Mouse (Mus musculus): ENCODE results near the gene Serpina6. TPM values are rescaled to one million over a fixed set of nuclear protein-coding genes. Genes with fewer than 3 reads are reported as not detected.
"Not testable (repeated sequence)": the region's sequence is repeated elsewhere in the genome, so short reads cannot be mapped to it uniquely, and the experiment has no call there.

Serpina6 gene
- polyA plus RNA-seq, 1 experiment: not detected

DNA sequence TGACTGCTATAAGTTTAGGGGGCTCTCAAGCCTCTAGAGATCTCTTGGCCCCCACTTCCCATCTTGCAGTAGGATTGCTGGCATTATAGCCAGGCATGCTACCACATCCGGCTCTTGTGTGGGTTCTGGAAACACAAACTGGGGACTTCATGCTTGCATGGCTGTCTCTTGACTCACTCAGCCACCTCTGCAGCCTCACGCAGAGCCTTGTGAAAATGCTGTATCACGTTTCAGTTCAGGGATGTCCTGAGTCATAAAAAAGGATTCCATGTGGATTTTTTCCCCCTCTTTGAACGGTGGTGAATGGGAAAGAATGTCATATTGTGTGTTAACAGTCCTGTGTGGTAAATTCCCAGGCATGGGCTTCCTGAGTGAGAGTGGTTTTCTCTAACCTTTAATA lies 26.8 kb upstream of the Serpina6 start:
- TF ChIP-seq POLR2A (IDR thresholded peaks at IDR 0.05; ENCODE audit: borderline replicate concordance, extremely low read depth, low read depth, low read length) (no peak), CTCF (IDR thresholded peaks at IDR 0.05; ENCODE audit: insufficient read depth, low read length) (no peak)
- 43% methylated on average over 4 of the region's 4 CpGs for WGBS
- H3K4me1 ChIP-seq (ENCODE audit: control insufficient read depth, insufficient read depth, low read length): no peaks in the 10 kb centered on the region
- no peak for DNase-seq
- no peak overlapping the region for H3K4me3 ChIP-seq (replicated peaks; ENCODE audit: extremely low read depth, low read depth, low read length)

- Histone ChIP-seq H3K4me1 (ENCODE audit: control insufficient read depth, insufficient read depth, low read length) (no peaks in the 10 kb centered on the region), H3K4me3 (replicated peaks; ENCODE audit: extremely low read depth, low read depth, low read length) (no peak overlapping the region)
- TF ChIP-seq CTCF (IDR thresholded peaks at IDR 0.05; ENCODE audit: insufficient read depth, low read length): no peak
- TF ChIP-seq POLR2A (IDR thresholded peaks at IDR 0.05; ENCODE audit: borderline replicate concordance, extremely low read depth, low read depth, low read length): no peak
- no peak for DNase-seq
- WGBS: 59% methylated on average over 2 of the region's 2 CpGs
Measured at GRCm38 (mm10) chr12:103681739-103682138, 24.7 kb upstream of the Serpina6 start.

DNA sequence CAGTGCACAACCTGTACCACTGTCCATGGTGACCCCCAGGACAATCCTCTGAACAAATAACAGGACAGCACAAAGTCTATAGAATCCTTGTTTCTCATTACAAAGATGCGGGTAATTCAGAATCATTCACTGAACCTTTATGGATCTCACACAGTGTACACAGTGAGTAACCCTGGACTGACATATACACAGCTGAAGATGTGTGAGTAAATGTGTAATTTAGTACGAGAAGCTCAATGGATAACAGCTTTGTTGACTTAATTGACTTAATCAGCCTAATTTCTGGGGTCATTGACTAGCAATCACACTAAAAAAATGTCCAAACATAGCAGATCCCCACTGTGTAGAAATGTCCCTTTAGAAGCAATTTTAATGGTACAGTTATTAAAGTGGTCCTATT lies 24.2 kb upstream of the Serpina6 start:
- 71% methylated on average over 2 of the region's 2 CpGs for WGBS
- DNase-seq: no peak
- no peak for TF ChIP-seq CTCF (IDR thresholded peaks at IDR 0.05; ENCODE audit: insufficient read depth, low read length)
- TF ChIP-seq POLR2A (IDR thresholded peaks at IDR 0.05; ENCODE audit: borderline replicate concordance, extremely low read depth, low read depth, low read length): no peak
- no peaks in the 10 kb centered on the region for H3K4me1 ChIP-seq (ENCODE audit: control insufficient read depth, insufficient read depth, low read length)
- H3K4me3 ChIP-seq (replicated peaks; ENCODE audit: extremely low read depth, low read depth, low read length): no peak overlapping the region

DNA sequence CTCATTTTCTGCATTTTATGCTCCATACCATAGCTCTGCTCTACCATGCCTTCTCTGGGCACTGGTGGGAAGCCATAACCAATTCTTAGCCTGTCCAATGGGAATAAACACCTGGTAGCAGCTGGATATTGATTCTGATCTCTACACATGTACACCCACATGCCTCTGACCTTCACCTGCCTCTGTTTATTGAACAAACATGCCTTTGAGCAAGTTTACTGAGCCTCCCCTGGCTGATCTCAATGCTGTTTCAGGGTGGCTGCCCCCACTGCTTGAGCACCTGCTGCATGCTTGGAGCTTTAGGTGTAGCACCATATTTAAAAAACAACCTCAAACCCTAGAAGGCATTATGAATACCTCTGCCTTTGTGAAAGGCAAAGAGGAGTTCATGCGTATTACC lies 22.8 kb upstream of the Serpina6 start:
- not testable (repeated sequence) for H3K4me1 ChIP-seq (ENCODE audit: control insufficient read depth, insufficient read depth, low read length); H3K4me3 ChIP-seq (replicated peaks; ENCODE audit: extremely low read depth, low read depth, low read length); DNase-seq
- 95% methylated on average over 1 of the region's 1 CpGs for WGBS

DNA sequence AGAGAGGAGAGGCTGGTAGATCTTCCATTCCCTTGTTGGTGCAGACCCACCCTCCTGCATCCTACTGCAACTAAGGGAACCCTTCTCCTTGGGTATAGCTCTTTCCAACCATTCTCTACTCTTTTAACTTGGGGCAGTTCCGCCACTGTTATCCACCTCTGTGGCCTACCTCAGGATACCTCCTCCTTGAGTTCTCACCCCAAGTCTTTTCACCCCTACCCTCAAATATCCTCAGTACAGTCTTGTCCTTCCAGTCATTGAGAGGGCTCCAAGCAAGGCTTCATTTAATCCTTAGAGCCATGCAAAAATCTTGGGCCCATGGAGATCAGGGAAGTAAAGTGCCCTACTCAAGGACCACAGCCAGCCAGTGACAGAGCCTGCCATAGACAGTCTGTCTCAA lies 19.0 kb upstream of the Serpina6 start, which contains the start of gene Serpina16:
Serpina16 (minus strand) TSS at position 101 of the 400 bp plus-strand sequence.
- no peak for DNase-seq
- no peak for TF ChIP-seq CTCF (IDR thresholded peaks at IDR 0.05; ENCODE audit: insufficient read depth, low read length)
- TF ChIP-seq POLR2A (IDR thresholded peaks at IDR 0.05; ENCODE audit: borderline replicate concordance, extremely low read depth, low read depth, low read length): no peak
- Histone ChIP-seq H3K4me1 (ENCODE audit: control insufficient read depth, insufficient read depth, low read length) (0 out of 2 replicates have a peak, but pooled peaks cover 2% of the 10 kb centered on the region), H3K4me3 (replicated peaks; ENCODE audit: extremely low read depth, low read depth, low read length) (no peak within 1 kb of the TSS)
- 81% methylated on average over 1 of the region's 1 CpGs for WGBS

DNA sequence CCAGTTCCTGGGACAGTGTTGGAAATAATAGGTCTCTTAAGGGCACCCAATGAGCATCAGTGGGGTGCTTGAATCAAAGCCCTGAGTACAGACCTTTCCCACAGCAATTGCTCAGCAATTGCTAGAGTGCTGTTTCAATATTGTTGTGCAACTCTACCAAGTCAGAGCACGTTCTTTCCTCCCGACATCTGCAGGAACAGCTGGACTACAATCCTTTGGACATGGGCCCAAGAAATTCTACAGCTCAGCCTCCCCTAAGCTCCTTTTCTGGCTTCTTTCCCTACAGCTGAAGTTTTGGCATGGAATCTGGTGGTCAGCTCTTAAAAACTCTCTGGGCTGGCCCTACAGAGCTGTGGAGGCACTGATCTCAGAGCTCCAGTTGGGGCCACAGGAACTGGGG lies 16.2 kb upstream of the Serpina6 start:
- no peak overlapping the region for H3K4me3 ChIP-seq (replicated peaks; ENCODE audit: extremely low read depth, low read depth, low read length)
- DNase-seq: peak; percentile 15
- WGBS: 46% methylated on average over 2 of the region's 2 CpGs
- TF ChIP-seq POLR2A (IDR thresholded peaks at IDR 0.05; ENCODE audit: borderline replicate concordance, extremely low read depth, low read depth, low read length) (no peak), CTCF (IDR thresholded peaks at IDR 0.05; ENCODE audit: insufficient read depth, low read length) (no peak)
- H3K4me1 ChIP-seq (ENCODE audit: control insufficient read depth, insufficient read depth, low read length): 0 out of 2 replicates have a peak, but pooled peaks cover 4% of the 10 kb centered on the region

- H3K4me3 ChIP-seq (replicated peaks; ENCODE audit: extremely low read depth, low read depth, low read length): no peak overlapping the region
- TF ChIP-seq CTCF (IDR thresholded peaks at IDR 0.05; ENCODE audit: insufficient read depth, low read length) (no peak), POLR2A (IDR thresholded peaks at IDR 0.05; ENCODE audit: borderline replicate concordance, extremely low read depth, low read depth, low read length) (no peak)
- DNase-seq: no peak
- 54% methylated on average over 3 of the region's 3 CpGs for WGBS
- H3K4me1 ChIP-seq (ENCODE audit: control insufficient read depth, insufficient read depth, low read length): 0 out of 2 replicates have a peak, but pooled peaks cover 4% of the 10 kb centered on the region
Measured at GRCm38 (mm10) chr12:103671483-103671882, 14.5 kb upstream of the Serpina6 start.

- TF ChIP-seq POLR2A (IDR thresholded peaks at IDR 0.05; ENCODE audit: borderline replicate concordance, extremely low read depth, low read depth, low read length) (no peak), CTCF (IDR thresholded peaks at IDR 0.05; ENCODE audit: insufficient read depth, low read length) (no peak)
- 0 out of 2 replicates have a peak, but pooled peaks cover 4% of the 10 kb centered on the region for H3K4me1 ChIP-seq (ENCODE audit: control insufficient read depth, insufficient read depth, low read length)
- no peak for DNase-seq
- no peak overlapping the region for H3K4me3 ChIP-seq (replicated peaks; ENCODE audit: extremely low read depth, low read depth, low read length)
- WGBS: 36% methylated on average over 2 of the region's 2 CpGs
Measured at GRCm38 (mm10) chr12:103670964-103671363, 14.0 kb upstream of the Serpina6 start.

DNA sequence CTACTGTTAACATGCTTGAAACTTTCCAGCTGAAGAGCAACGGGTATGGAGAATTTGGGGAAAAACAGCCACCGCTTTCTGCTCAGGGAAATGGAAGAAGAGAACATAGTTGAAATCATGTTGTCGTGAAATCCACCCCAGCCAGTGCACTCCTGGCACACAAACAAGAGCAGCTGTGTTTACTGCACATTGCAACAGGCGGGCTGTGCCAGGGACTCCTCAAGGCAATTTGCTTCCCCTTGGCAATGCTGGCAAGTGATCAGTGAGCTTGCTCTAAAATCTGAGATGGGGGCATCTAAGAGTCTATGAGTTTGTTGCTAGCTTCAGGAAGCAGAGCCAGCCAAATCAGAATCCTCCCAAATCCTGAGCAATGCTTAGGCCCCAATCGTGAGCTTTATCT lies 13.3 kb upstream of the Serpina6 start:
- no peak overlapping the region for H3K4me3 ChIP-seq (replicated peaks; ENCODE audit: extremely low read depth, low read depth, low read length)
- TF ChIP-seq CTCF (IDR thresholded peaks at IDR 0.05; ENCODE audit: insufficient read depth, low read length): no peak
- TF ChIP-seq POLR2A (IDR thresholded peaks at IDR 0.05; ENCODE audit: borderline replicate concordance, extremely low read depth, low read depth, low read length): no peak
- 48% methylated on average over 5 of the region's 5 CpGs for WGBS
- peak; percentile 12 for DNase-seq
- 0 out of 2 replicates have a peak, but pooled peaks cover 4% of the 10 kb centered on the region for H3K4me1 ChIP-seq (ENCODE audit: control insufficient read depth, insufficient read depth, low read length)

GRCm38 (mm10) chr12:103665286-103665685 lies 8.3 kb upstream of the Serpina6 start:
- TF ChIP-seq POLR2A (IDR thresholded peaks at IDR 0.05; ENCODE audit: borderline replicate concordance, extremely low read depth, low read depth, low read length) (no peak), CTCF (IDR thresholded peaks at IDR 0.05; ENCODE audit: insufficient read depth, low read length) (no peak)
- no peak overlapping the region for H3K4me3 ChIP-seq (replicated peaks; ENCODE audit: extremely low read depth, low read depth, low read length)
- no peak for DNase-seq
- WGBS: 77% methylated on average over 3 of the region's 3 CpGs
- 0 out of 2 replicates have a peak, but pooled peaks cover under 1% of the 10 kb centered on the region for H3K4me1 ChIP-seq (ENCODE audit: control insufficient read depth, insufficient read depth, low read length)

- not testable (repeated sequence) for H3K4me3 ChIP-seq (replicated peaks; ENCODE audit: extremely low read depth, low read depth, low read length); H3K4me1 ChIP-seq (ENCODE audit: control insufficient read depth, insufficient read depth, low read length); DNase-seq
Measured at GRCm38 (mm10) chr12:103662053-103662452, 5.0 kb upstream of the Serpina6 start.

All from lung, adult 2 months (tissue).